Mouse (Mus musculus): ENCODE results near the gene Mafb. TPM values are rescaled to one million over a fixed set of nuclear protein-coding genes. Genes with fewer than 3 reads are reported as not detected.

Gene Mafb
- polyA plus RNA-seq, 1 experiment from 2014 or later = 3.4 TPM

DNA sequence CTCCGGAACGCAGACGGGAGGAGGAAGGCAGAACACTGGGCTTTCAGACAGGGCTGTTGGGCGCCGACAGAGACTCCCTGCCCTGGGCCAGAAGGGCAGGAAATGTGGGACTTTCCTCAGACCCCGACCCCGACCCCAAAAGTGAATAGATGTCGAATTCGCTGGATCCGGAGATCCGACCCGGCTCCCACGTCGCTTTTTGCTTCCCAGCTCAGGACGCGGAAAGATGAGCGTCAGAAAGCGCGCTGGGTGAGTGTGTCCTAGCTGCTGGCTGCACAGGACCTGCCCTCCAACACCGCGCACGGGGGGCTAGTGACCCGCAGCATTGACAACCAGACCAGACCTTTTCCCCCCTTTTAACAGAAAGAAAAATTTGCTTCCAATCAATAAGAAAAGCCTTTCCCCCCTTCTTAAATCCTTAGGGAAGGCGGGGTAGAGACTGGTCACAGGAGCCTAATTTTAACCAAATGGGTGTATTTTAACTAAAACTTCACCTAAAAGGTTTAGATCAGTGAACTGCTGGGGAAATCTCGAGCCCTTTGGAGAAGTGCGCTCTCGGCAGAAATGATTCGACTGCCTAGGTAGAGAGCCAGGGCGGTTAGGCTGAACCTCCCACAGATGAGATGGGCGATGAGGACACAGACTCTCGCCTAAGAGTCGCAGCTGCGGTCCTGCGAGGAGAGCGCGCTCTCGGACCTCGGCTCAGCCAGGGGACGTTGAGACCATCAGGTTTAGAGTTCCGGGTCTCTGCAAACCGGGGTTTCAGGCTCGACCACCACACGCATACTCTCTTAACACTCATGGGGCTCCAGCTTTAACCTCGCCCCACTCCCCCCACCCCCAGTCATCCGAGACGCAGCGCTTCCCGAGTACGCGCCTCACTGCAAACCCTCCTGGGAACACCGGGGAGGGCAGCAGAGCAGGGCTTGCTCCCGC is 1.8 kb upstream of the Mafb start:
- no peaks in the 10 kb centered on the region for H3K9me3 ChIP-seq (ENCODE audit: low read depth, low read length)
- peaks cover 77% of the 10 kb centered on the region for H3K27me3 ChIP-seq (ENCODE audit: insufficient read depth, low read length)
- H3K36me3 ChIP-seq (ENCODE audit: insufficient read depth) = no peaks in the 10 kb centered on the region
- under 1% methylated on average over 52 of the region's 52 CpGs for WGBS
- H3K9ac ChIP-seq = no peak overlapping the region
- H3K4me1 ChIP-seq (ENCODE audit: insufficient read depth) = peaks cover 6% of the 10 kb centered on the region; the same call in 1 of the 2 replicates
- no peak for TF ChIP-seq CTCF (IDR thresholded peaks at IDR 0.05; ENCODE audit: low read depth)
- DNase-seq = peak; percentile 32
- peak overlapping the region; percentile 94 for H3K4me2 ChIP-seq
- H3K4me3 ChIP-seq (ENCODE audit: low read depth, low read length) = peak overlapping the region; percentile 33
- no peak overlapping the region for H3K27ac ChIP-seq (ENCODE audit: low read depth)
- no peak for ATAC-seq (ENCODE audit: insufficient read depth)

DNA sequence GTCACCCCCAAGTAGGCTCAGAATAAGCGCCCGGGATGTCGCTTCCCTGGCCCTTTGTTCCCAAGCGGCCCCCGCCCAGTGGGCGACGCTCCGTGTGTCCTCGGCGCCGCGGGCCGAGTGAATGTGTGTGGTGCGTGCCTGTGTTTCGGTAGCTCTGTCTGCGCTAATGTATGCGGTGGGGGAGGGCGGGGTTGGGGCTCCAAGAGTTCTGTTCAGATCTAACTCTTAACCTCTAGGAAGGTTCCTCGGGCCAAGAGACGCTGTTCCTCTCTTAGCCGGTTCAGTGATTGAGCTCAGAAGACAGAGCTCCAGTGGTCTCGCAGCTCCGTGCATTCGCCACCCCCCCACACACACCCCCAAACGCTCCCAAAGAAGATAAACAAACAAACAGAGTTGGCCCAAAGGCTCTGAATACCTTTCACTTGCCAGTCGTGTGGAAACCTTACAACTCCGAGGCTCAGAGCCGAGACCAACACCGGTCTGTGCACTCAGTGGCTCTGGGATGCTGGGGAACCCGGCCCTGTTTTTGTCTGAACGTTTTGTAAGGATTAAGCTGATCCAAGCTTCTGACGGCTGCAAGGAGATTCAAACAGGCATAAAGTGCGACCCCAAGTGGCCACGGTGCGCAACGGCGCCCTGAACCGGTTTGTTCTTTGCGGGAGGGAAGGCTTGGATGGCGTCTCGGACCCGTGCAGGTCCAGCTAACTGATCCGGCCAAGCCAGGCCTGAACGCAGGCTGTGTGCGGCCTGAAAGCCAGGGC is 763 bp upstream of the Mafb start:
- Histone ChIP-seq H3K36me3 (ENCODE audit: insufficient read depth) (no peaks in the 10 kb centered on the region), H3K9me3 (ENCODE audit: low read depth, low read length) (no peaks in the 10 kb centered on the region), H3K4me1 (ENCODE audit: insufficient read depth) (peaks cover 6% of the 10 kb centered on the region; the same call in 1 of the 2 replicates), H3K27me3 (ENCODE audit: insufficient read depth, low read length) (peaks cover 81% of the 10 kb centered on the region), H3K4me2 (peak overlapping the region; percentile 94), H3K27ac (ENCODE audit: low read depth) (peak overlapping the region; percentile 63), H3K9ac (peak overlapping the region; percentile 59), H3K4me3 (ENCODE audit: low read depth, low read length) (peak overlapping the region; percentile 52)
- whole genome bisulfite sequencing = under 1% methylated on average over 45 of the region's 45 CpGs
- ATAC-seq (ENCODE audit: insufficient read depth) (peak; percentile 61), DNase-seq (peak; percentile 95)
- peak; percentile 97 for TF ChIP-seq CTCF (IDR thresholded peaks at IDR 0.05; ENCODE audit: low read depth)

DNA sequence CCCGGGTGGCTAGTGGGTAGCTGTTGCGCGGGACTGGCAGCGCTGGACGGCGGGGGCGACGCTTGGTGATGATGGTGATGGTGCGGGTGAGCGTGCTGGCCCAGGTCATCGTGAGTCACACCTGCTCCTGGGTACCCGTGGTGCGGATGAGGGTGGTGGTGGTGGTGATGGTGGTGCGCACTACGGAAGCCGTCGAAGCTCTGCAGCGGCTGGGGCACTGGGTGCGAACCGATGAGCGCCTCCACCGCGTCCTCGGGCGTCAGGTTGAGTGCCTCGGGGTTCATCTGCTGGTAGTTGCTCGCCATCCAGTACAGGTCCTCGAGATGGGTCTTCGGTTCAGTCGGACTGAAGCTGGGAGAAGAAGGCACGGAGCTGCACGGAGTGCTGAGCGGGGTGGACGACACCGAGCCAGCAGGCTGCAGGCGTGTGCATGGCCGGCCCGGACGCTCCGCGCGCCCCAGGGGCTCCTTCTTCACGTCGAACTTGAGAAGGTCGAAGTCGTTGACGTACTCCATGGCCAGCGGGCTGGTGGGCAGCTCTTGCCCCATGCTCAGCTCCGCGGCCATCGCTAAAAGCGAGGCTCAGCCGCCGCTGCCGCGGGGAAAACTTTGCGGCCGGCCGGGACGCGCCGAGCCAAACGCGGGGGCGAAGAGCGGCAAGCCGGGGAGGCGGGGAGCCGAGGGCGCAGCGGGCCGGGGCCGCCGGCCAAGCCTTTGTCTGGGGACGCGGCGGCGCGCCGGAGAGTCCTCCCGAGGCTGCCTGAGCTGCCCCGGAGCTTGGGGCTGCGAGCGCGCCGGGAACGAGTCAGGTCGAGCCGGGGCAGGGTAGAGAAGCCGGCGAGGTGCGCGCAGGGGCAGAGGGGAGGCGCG is 520 bp downstream of the Mafb start:
- Histone ChIP-seq H3K27ac (ENCODE audit: low read depth) (peak overlapping the region; percentile 73; the same call in 1 of the 2 replicates), H3K36me3 (ENCODE audit: insufficient read depth) (no peaks in the 10 kb centered on the region), H3K4me3 (ENCODE audit: low read depth, low read length) (peak overlapping the region; percentile 52), H3K9ac (peak overlapping the region; percentile 59), H3K4me1 (ENCODE audit: insufficient read depth) (peaks cover 6% of the 10 kb centered on the region; the same call in 1 of the 2 replicates), H3K27me3 (ENCODE audit: insufficient read depth, low read length) (peaks cover 81% of the 10 kb centered on the region), H3K9me3 (ENCODE audit: low read depth, low read length) (no peaks in the 10 kb centered on the region), H3K4me2 (peak overlapping the region; percentile 94)
- ATAC-seq (ENCODE audit: insufficient read depth) = peak; percentile 28
- under 1% methylated on average over 93 of the region's 95 CpGs for WGBS
- peak; percentile 2 for DNase-seq
- no peak for TF ChIP-seq CTCF (IDR thresholded peaks at IDR 0.05; ENCODE audit: low read depth)

DNA sequence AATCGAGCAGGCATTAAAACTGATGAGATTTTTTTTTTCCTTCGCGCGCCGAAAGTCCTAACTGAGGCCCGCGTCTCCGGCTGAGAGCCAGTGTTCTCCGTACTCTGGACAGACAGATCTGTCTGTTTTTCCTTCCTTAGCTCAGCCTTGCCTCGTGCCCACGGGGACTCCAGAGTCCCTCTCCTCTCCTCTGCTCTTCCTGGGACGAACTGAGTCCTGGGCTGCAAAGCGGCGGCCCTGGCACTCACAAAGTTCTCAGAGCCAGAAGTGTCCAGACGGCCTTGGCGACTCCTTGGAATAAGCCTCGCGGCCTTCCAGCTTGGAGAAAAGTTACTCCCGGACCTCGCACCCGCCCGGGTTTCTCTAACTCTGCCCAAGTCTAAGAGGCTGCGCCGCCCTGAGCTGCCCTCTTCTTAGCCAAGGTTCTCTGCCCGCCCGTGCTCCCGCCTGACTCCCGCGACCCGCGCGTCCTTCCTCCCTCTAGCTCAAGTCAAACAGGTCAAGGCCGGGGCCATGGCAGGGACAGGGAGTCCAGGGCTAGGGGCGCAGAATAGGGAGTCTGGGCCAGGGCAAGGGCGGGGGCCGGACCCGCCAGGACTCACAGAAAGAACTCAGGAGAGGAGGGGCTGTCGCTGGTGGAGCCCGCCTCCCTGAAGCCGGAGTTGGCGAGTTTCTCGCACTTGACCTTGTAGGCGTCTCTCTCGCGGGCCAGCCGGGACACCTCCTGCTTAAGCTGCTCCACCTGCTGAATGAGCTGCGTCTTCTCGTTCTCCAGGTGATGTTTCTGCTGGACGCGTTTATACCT is 1.6 kb downstream of the Mafb start:
- DNase-seq (peak; percentile 59), ATAC-seq (ENCODE audit: insufficient read depth) (no peak)
- under 1% methylated on average over 50 of the region's 50 CpGs for WGBS
- Histone ChIP-seq H3K9ac (peak overlapping the region; percentile 13; the same call in 1 of the 2 replicates), H3K9me3 (ENCODE audit: low read depth, low read length) (no peaks in the 10 kb centered on the region), H3K4me2 (peak overlapping the region; percentile 94), H3K27ac (ENCODE audit: low read depth) (no peak overlapping the region), H3K4me1 (ENCODE audit: insufficient read depth) (peaks cover 6% of the 10 kb centered on the region; the same call in 1 of the 2 replicates), H3K4me3 (ENCODE audit: low read depth, low read length) (peak overlapping the region; percentile 52), H3K27me3 (ENCODE audit: insufficient read depth, low read length) (peaks cover 81% of the 10 kb centered on the region), H3K36me3 (ENCODE audit: insufficient read depth) (no peaks in the 10 kb centered on the region)
- no peak for TF ChIP-seq CTCF (IDR thresholded peaks at IDR 0.05; ENCODE audit: low read depth)

DNA sequence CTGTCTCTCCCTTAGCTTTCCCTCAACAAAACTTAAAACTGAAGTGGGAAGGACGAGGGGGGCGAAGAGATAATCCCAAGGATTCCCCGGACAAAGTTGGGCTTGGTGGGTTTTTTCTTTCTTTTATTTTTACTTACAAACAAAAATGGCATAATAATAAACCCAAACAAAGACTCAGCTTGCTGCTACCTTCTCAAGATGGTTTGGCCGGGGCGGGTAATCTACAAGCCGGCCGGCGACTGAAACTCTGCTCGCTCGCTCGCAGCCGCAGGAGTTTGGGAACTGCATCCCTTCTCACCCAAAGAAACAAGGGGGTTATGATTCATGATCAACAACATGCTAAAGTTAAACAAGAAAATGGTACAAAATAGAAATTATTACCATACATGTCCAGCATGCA is 2.2 kb downstream of the Mafb start:
- H3K4me2 ChIP-seq = peak overlapping the region; percentile 94
- TF ChIP-seq CTCF (IDR thresholded peaks at IDR 0.05; ENCODE audit: low read depth) = no peak
- ATAC-seq (ENCODE audit: insufficient read depth) = no peak
- peaks cover 6% of the 10 kb centered on the region; the same call in 1 of the 2 replicates for H3K4me1 ChIP-seq (ENCODE audit: insufficient read depth)
- no peak overlapping the region for H3K27ac ChIP-seq (ENCODE audit: low read depth)
- 4% methylated on average over 12 of the region's 12 CpGs for WGBS
- H3K27me3 ChIP-seq (ENCODE audit: insufficient read depth, low read length) = peaks cover 81% of the 10 kb centered on the region
- no peaks in the 10 kb centered on the region for H3K36me3 ChIP-seq (ENCODE audit: insufficient read depth)
- DNase-seq = peak; percentile 52
- H3K9me3 ChIP-seq (ENCODE audit: low read depth, low read length) = no peaks in the 10 kb centered on the region
- H3K4me3 ChIP-seq (ENCODE audit: low read depth, low read length) = peak overlapping the region; percentile 52
- H3K9ac ChIP-seq = no peak overlapping the region; the same call in 1 of the 2 replicates
